Mouse (Mus musculus) MEL (cell line): Measurements from ENCODE around the gene Hmg20a. TPM values are rescaled to one million over a fixed set of nuclear protein-coding genes. Genes with fewer than 3 reads are reported as not detected.

Experiments
- DNase-seq: peaks from one replicate; pipeline ENCODE4 v3.0.0; 2011; ENCODE audit warnings: low read depth, low spot score
- H3K27ac ChIP-seq: 2 replicates; pipeline ENCODE4 v1.5.1; 2012; ENCODE audit warnings: low read depth, mild to moderate bottlenecking, control low read depth, low read length, moderate library complexity; ENCODE audit not compliant: control insufficient read depth
- H3K27me3 ChIP-seq, 2 experiments: fragments of 150-350 bp in 1 of 2; sonication (generic) in 1 of 2; 2 replicates each; pipeline ENCODE4 v1.6.1; 2012; ENCODE audit warnings: low read length in 2 of 2, mild to moderate bottlenecking in 2 of 2, improper control_type of control experiment in 1 of 2, moderate library complexity in 1 of 2; ENCODE audit not compliant: insufficient read depth in 2 of 2, control insufficient read depth in 1 of 2
- H3K36me3 ChIP-seq, 2 experiments: 2 replicates each; pipeline ENCODE4 v1.6.1; 2012 to 2014; ENCODE audit warnings: low read length in 2 of 2, improper control_type of control experiment in 1 of 2, inconsistent platforms in 1 of 2, mild to moderate bottlenecking in 1 of 2; ENCODE audit not compliant: insufficient read depth in 2 of 2, control insufficient read depth in 1 of 2
- H3K4me1 ChIP-seq, 2 experiments: fragments of 150-350 bp in 1 of 2; sonication (generic) in 1 of 2; 2 replicates each; pipeline ENCODE4 v1.6.1; 2012; ENCODE audit warnings: low read length in 2 of 2, improper control_type of control experiment in 1 of 2, mild to moderate bottlenecking in 1 of 2; ENCODE audit not compliant: insufficient read depth in 2 of 2, control insufficient read depth in 1 of 2
- H3K4me3 ChIP-seq, 2 experiments: fragments of 150-350 bp in 1 of 2; sonication (generic) in 1 of 2; 2 replicates each; pipeline ENCODE4 v1.5.1; 2012; ENCODE audit warnings: low read depth in 2 of 2, low read length in 2 of 2, mild to moderate bottlenecking in 2 of 2, moderate library complexity in 2 of 2, control low read depth in 1 of 2, improper control_type of control experiment in 1 of 2; ENCODE audit not compliant: control insufficient read depth in 1 of 2, insufficient read depth in 1 of 2
- H3K79me2 ChIP-seq: 2 replicates; pipeline ENCODE4 v1.6.1; 2012; ENCODE audit warnings: mild to moderate bottlenecking, low read length, moderate library complexity; ENCODE audit not compliant: control insufficient read depth, poor library complexity, insufficient read depth
- H3K9ac ChIP-seq: 2 replicates; pipeline ENCODE4 v1.6.1; 2012; ENCODE audit warnings: low read depth, mild to moderate bottlenecking, control low read depth, low read length, moderate library complexity; ENCODE audit not compliant: control insufficient read depth, poor library complexity, severe bottlenecking
- H3K9me3 ChIP-seq: fragments of 150-350 bp; sonication (generic); replicated peaks from 2 replicates; pipeline ENCODE4 v1.6.1; 2012; ENCODE audit warnings: mild to moderate bottlenecking, low read length, improper control_type of control experiment, moderate library complexity; ENCODE audit not compliant: insufficient read depth
- CHD1 ChIP-seq: IDR thresholded peaks from 2 replicates; pipeline ENCODE4 v1.6.1; 2012; ENCODE audit warnings: low read depth, mild to moderate bottlenecking, inconsistent platforms, low read length, improper control_type of control experiment
- CTCF ChIP-seq, 3 experiments: IDR thresholded peaks in 2 of 3; conservative IDR thresholded peaks in 1 of 3; 2 replicates each; pipeline ENCODE4 v1.5.1; 2011 to 2012; ENCODE audit warnings: low read length in 3 of 3, low read depth in 2 of 3, mild to moderate bottlenecking in 2 of 3, improper control_type of control experiment in 1 of 3, inconsistent platforms in 1 of 3, mixed read lengths in 1 of 3, moderate library complexity in 1 of 3; ENCODE audit not compliant: control insufficient read depth in 1 of 3, insufficient read depth in 1 of 3, poor library complexity in 1 of 3, severe bottlenecking in 1 of 3
- E2F4 ChIP-seq: IDR thresholded peaks from 2 replicates; pipeline ENCODE4 v1.6.1; 2011; ENCODE audit warnings: low read depth, low read length, improper control_type of control experiment, borderline replicate concordance
- GABPA ChIP-seq: IDR thresholded peaks from 2 replicates; pipeline ENCODE4 v1.6.1; 2012; ENCODE audit warnings: low read depth, mild to moderate bottlenecking, inconsistent platforms, low read length, improper control_type of control experiment, moderate library complexity
- KAT2A ChIP-seq: conservative IDR thresholded peaks from 2 replicates; pipeline ENCODE4 v1.6.1; 2012; ENCODE audit warnings: low read depth, low read length, improper control_type of control experiment, inconsistent platforms
- MAX ChIP-seq: IDR thresholded peaks from 2 replicates; pipeline ENCODE4 v1.6.1; 2011; ENCODE audit warnings: low read length, improper control_type of control experiment
- MAZ ChIP-seq: IDR thresholded peaks from 2 replicates; pipeline ENCODE4 v1.6.1; 2012; ENCODE audit warnings: low read depth, mild to moderate bottlenecking, inconsistent platforms, low read length, improper control_type of control experiment
- MEF2A ChIP-seq: IDR thresholded peaks from 2 replicates; pipeline ENCODE4 v1.6.1; 2014; ENCODE audit warnings: low read depth, mild to moderate bottlenecking, inconsistent platforms, low read length, improper control_type of control experiment; ENCODE audit not compliant: poor library complexity, insufficient replicate concordance, severe bottlenecking; ENCODE audit errors: extremely low read depth
- NELFE ChIP-seq: IDR thresholded peaks from 2 replicates; pipeline ENCODE4 v1.6.1; 2011; ENCODE audit warnings: low read depth, low read length, improper control_type of control experiment
- NRF1 ChIP-seq: IDR thresholded peaks from 2 replicates; pipeline ENCODE4 v1.6.1; 2014; ENCODE audit warnings: low read depth, mild to moderate bottlenecking, inconsistent platforms, low read length, improper control_type of control experiment, moderate library complexity; ENCODE audit not compliant: poor library complexity, insufficient read depth, severe bottlenecking
- POLR2A ChIP-seq, 2 experiments: IDR thresholded peaks; 2 replicates each; pipeline ENCODE4 v1.6.1; 2011 to 2012; ENCODE audit warnings: low read length in 2 of 2, mild to moderate bottlenecking in 2 of 2, control low read depth in 1 of 2, improper control_type of control experiment in 1 of 2, low read depth in 1 of 2, moderate library complexity in 1 of 2; ENCODE audit not compliant: control insufficient read depth in 1 of 2, insufficient read depth in 1 of 2, poor library complexity in 1 of 2
- SIN3A ChIP-seq: IDR thresholded peaks from 2 replicates; pipeline ENCODE4 v1.6.1; 2012; ENCODE audit warnings: low read length, improper control_type of control experiment, inconsistent platforms
- SMC3 ChIP-seq: IDR thresholded peaks from 2 replicates; pipeline ENCODE4 v1.6.1; 2011; ENCODE audit warnings: low read depth, low read length, improper control_type of control experiment
- TBP ChIP-seq: IDR thresholded peaks from 2 replicates; pipeline ENCODE4 v1.8.0; 2011; ENCODE audit warnings: low read depth, low read length, improper control_type of control experiment
- TCF12 ChIP-seq: IDR thresholded peaks from 2 replicates; pipeline ENCODE4 v1.6.1; 2014; ENCODE audit warnings: low read depth, mild to moderate bottlenecking, inconsistent platforms, low read length, improper control_type of control experiment, moderate library complexity
- ZMIZ1 ChIP-seq: IDR thresholded peaks from 2 replicates; pipeline ENCODE4 v1.6.1; 2012; ENCODE audit warnings: low read depth, mild to moderate bottlenecking, inconsistent platforms, low read length, improper control_type of control experiment, moderate library complexity
- ZNF384 ChIP-seq: IDR thresholded peaks from 2 replicates; pipeline ENCODE4 v1.6.1; 2012; ENCODE audit warnings: low read depth, mild to moderate bottlenecking, inconsistent platforms, low read length, improper control_type of control experiment
- polyA plus RNA-seq, 2 experiments: library from polyadenylated mRNA; stranded (reverse) in 1 of 2; unstranded in 1 of 2; fragments of >175 nt in 1 of 2; fragments of >200 nt in 1 of 2; gene quantifications; 2 replicates each; pipeline versions ENCODE4 v1.2.1 to v1.2.4; 2012; ENCODE audit warnings: low replicate concordance in 2 of 2, low read depth in 1 of 2; ENCODE audit not compliant: insufficient read length in 2 of 2, insufficient read depth in 1 of 2, missing spikeins in 1 of 2
- total RNA-seq: library from RNA; depleted of rRNA; stranded (reverse); fragments of 300-350 nt; gene quantifications from 2 replicates; pipeline ENCODE4 v1.2.3, GENCODE M21; 2012

Gene Hmg20a
- total and polyA plus RNA-seq, 3 experiments: 12.6 to 23.6 TPM; not detected in 1

- no peak overlapping the region for H3K4me3 ChIP-seq
- H3K27me3 ChIP-seq: no peaks in the 10 kb centered on the region
- no peak for TF ChIP-seq SIN3A
- no peak for TF ChIP-seq NELFE
- TF ChIP-seq ZNF384: no peak
- TF ChIP-seq CTCF (IDR thresholded peaks at IDR 0.05 in 2 of 3, conservative IDR thresholded peaks at IDR 0.05 in 1 of 3; ENCODE audit: control insufficient read depth in 1 of 3, insufficient read depth in 1 of 3, low read depth in 2 of 3, low read length in 3 of 3, poor library complexity in 1 of 3, severe bottlenecking in 1 of 3): no peak
- no peak overlapping the region for H3K9ac ChIP-seq
- H3K9me3 ChIP-seq: no peaks in the 10 kb centered on the region
- H3K4me1 ChIP-seq: no peaks in the 10 kb centered on the region
- peaks cover 0 to 5% of the 10 kb centered on the region in 2 experiments; a peak in 2 of 4 replicates for H3K36me3 ChIP-seq
- H3K27ac ChIP-seq: no peak overlapping the region
- no peak for DNase-seq
- no peaks in the 10 kb centered on the region for H3K79me2 ChIP-seq
Observed at GRCm38 (mm10) chr9:56492916-56493315, 74.5 kb downstream of the Hmg20a start.

GRCm38 (mm10) chr9:56495088-56495487, 76.7 kb downstream of the Hmg20a start:
- no peak overlapping the region for H3K9ac ChIP-seq
- no peaks in the 10 kb centered on the region for H3K4me1 ChIP-seq
- H3K36me3 ChIP-seq: peaks cover 0 to 5% of the 10 kb centered on the region in 2 experiments; a peak in 2 of 4 replicates
- no peak for DNase-seq
- H3K27ac ChIP-seq: no peak overlapping the region
- no peaks in the 10 kb centered on the region for H3K9me3 ChIP-seq
- H3K79me2 ChIP-seq: no peaks in the 10 kb centered on the region
- TF ChIP-seq MAX: no peak
- TF ChIP-seq POLR2A (IDR thresholded peaks at IDR 0.05; ENCODE audit: control insufficient read depth in 1 of 2, insufficient read depth in 1 of 2, low read depth in 1 of 2, low read length in 2 of 2, poor library complexity in 1 of 2): no peak
- TF ChIP-seq NELFE: no peak
- TF ChIP-seq E2F4: no peak
- no peak for TF ChIP-seq SMC3
- no peak for TF ChIP-seq TBP
- TF ChIP-seq TCF12: no peak
- no peak for TF ChIP-seq NRF1
- TF ChIP-seq CHD1: no peak
- no peak for TF ChIP-seq GABPA
- TF ChIP-seq KAT2A: no peak
- TF ChIP-seq MEF2A: no peak
- TF ChIP-seq ZMIZ1: no peak
- TF ChIP-seq ZNF384: no peak
- TF ChIP-seq MAZ: no peak
- H3K27me3 ChIP-seq: no peaks in the 10 kb centered on the region
- no peak overlapping the region for H3K4me3 ChIP-seq
